Comparison of ENCODE assay signal across 8 mouse cellular contexts in genomic region chr1:35875210-35875811, GRCm38 (mm10).
DNase-seq lines count a peak whose midpoint lies in the region; ATAC-seq and TF ChIP-seq lines count a peak whose summit lies in the region.

No protein-coding gene starts in this region.

- WGBS in kidney, postnatal 0 days = 41% methylated on average over 11 of the region's 11 CpGs
- 45% methylated on average over 11 of the region's 11 CpGs for WGBS in midbrain, embryonic 16.5 days

- no peak for TF ChIP-seq CTCF in kidney, postnatal 0 days (IDR thresholded peaks at IDR 0.05; ENCODE audit: low read depth)

- no peak for ATAC-seq in kidney, postnatal 0 days (replicated peaks; ENCODE audit: low FRiP score, low read depth)
- ATAC-seq in midbrain, embryonic 16.5 days = peak; percentile 30; the same call in 1 of the 2 replicates

- no peak overlapping the region for H3K4me2 ChIP-seq in kidney, postnatal 0 days (ENCODE audit: low read length)
- H3K4me2 ChIP-seq in midbrain, embryonic 16.5 days (ENCODE audit: low read length) = no peak overlapping the region

- no peak overlapping the region for H3K4me3 ChIP-seq in kidney, postnatal 0 days (replicated peaks; ENCODE audit: low read depth, low read length)
- no peak overlapping the region for H3K4me3 ChIP-seq in midbrain, embryonic 16.5 days (ENCODE audit: low read depth, low read length)

- H3K27me3 ChIP-seq in kidney, postnatal 0 days (ENCODE audit: insufficient read depth, low read length) = no peaks in the 10 kb centered on the region
- H3K27me3 ChIP-seq in midbrain, embryonic 16.5 days (ENCODE audit: control insufficient read depth, insufficient read depth, low read depth, low read length) = no peaks in the 10 kb centered on the region

- H3K9ac ChIP-seq in kidney, postnatal 0 days (ENCODE audit: low read depth, low read length) = no peak overlapping the region
- H3K9ac ChIP-seq in midbrain, embryonic 16.5 days (ENCODE audit: low read depth, low read length) = no peak overlapping the region

- H3K9me3 ChIP-seq in kidney, postnatal 0 days (replicated peaks; ENCODE audit: low read length) = no peaks in the 10 kb centered on the region
- no peaks in the 10 kb centered on the region for H3K9me3 ChIP-seq in midbrain, embryonic 16.5 days (replicated peaks; ENCODE audit: control insufficient read depth, low read length, poor library complexity, severe bottlenecking)

- H3K27ac ChIP-seq in kidney, postnatal 0 days = no peak overlapping the region
- no peak overlapping the region for H3K27ac ChIP-seq in midbrain, embryonic 16.5 days (ENCODE audit: low read length)

- no peaks in the 10 kb centered on the region for H3K36me3 ChIP-seq in kidney, postnatal 0 days (ENCODE audit: insufficient read depth, low read length)
- H3K36me3 ChIP-seq in midbrain, embryonic 16.5 days (ENCODE audit: control insufficient read depth, insufficient read depth, low read length) = no peaks in the 10 kb centered on the region

- peak; percentile 31 for DNase-seq in adrenal gland, postnatal 10 days
- no peak for DNase-seq in adrenal gland, postnatal 4 days (ENCODE audit: low spot score in 2 of 2)
- DNase-seq in testis, postnatal 14 days (ENCODE audit: low spot score) = peak; percentile 54
- no peak for DNase-seq in testis, postnatal 10 days (ENCODE audit: low spot score)
- peak; percentile 40 for DNase-seq in kidney, postnatal 0 days (ENCODE audit: low spot score)
- DNase-seq in spleen, adult 18-20 months = no peak
- DNase-seq in urinary bladder, postnatal 10 days (ENCODE audit: low spot score) = no peak

- no peaks in the 10 kb centered on the region for H3K4me1 ChIP-seq in kidney, postnatal 0 days (replicated peaks; ENCODE audit: insufficient read depth, low read length)
- H3K4me1 ChIP-seq in midbrain, embryonic 16.5 days (ENCODE audit: control insufficient read depth, insufficient read depth, low read length) = peaks cover 5% of the 10 kb centered on the region

Comparison
In these comparisons a context has a peak if more than half of its experiments do, and no peak if none do; other contexts are left out.
1. DNase-seq: peak in adrenal gland, postnatal 10 days (single experiment), testis, postnatal 14 days (single experiment) and kidney, postnatal 0 days (single experiment); none in adrenal gland, postnatal 4 days (0 of 2), testis, postnatal 10 days (single experiment), spleen, adult 18-20 months (0 of 2) and urinary bladder, postnatal 10 days (single experiment).